Mouse (Mus musculus) forebrain, embryonic 12.5 days (tissue): ENCODE results near the gene Wbp2nl. TPM values are rescaled to one million over a fixed set of nuclear protein-coding genes. Genes with fewer than 3 reads are reported as not detected.
"Not testable (repeated sequence)": the region's sequence is repeated elsewhere in the genome, so short reads cannot be mapped to it uniquely, and the experiment has no call there.

Experiments used
- ATAC-seq: fragments of 200-750 bp; cut with Nextera tagmentation; 2 replicates; pipeline ENCODE4 v1.8.0; 2017; ENCODE audit warnings: moderate TSS enrichment; ENCODE audit not compliant: low FRiP score
- H3K27ac ChIP-seq: fragments of 300-500 bp; sonication (generic); 2 replicates; pipeline ENCODE4 v1.5.1; 2016; ENCODE audit warnings: mild to moderate bottlenecking
- H3K27me3 ChIP-seq: fragments of 300-500 bp; sonication (generic); 2 replicates; pipeline ENCODE4 v1.6.1; 2016; ENCODE audit warnings: mild to moderate bottlenecking
- H3K36me3 ChIP-seq: fragments of 300-500 bp; sonication (generic); replicated peaks from 2 replicates; pipeline ENCODE4 v1.6.1; 2016; ENCODE audit warnings: mild to moderate bottlenecking
- H3K4me1 ChIP-seq: fragments of 300-500 bp; sonication (generic); 2 replicates; pipeline ENCODE4 v1.6.1; 2016
- H3K4me2 ChIP-seq: fragments of 300-500 bp; sonication (generic); 2 replicates; pipeline ENCODE4 v1.6.1; 2016; ENCODE audit warnings: mild to moderate bottlenecking, moderate library complexity
- H3K4me3 ChIP-seq: fragments of 300-500 bp; sonication (generic); replicated peaks from 2 replicates; pipeline ENCODE4 v1.5.1; 2016; ENCODE audit warnings: mild to moderate bottlenecking
- H3K9ac ChIP-seq: fragments of 300-500 bp; sonication (generic); 2 replicates; pipeline ENCODE4 v1.6.1; 2016; ENCODE audit warnings: mild to moderate bottlenecking
- H3K9me3 ChIP-seq: fragments of 300-500 bp; sonication (generic); 2 replicates; pipeline ENCODE4 v1.6.1; 2016
- WGBS: fragments of 180-500 bp; shearing (Covaris S2); methylation state at CpG from one replicate; pipeline ENCODE4 v1.1.7; 2016; 5-methylcytosine and 5-hydroxymethylcytosine counted together
- polyA plus RNA-seq: library from polyadenylated mRNA; unstranded; fragments of >200 nt; fragmentation: Nextera tagmentation; extraction: Ambion mirVana; gene quantifications from 2 replicates; pipeline ENCODE4 v1.2.1, GENCODE M21; 2016

Gene Wbp2nl
- polyA plus RNA-seq, 1 experiment from 2014 or later, result 0.18 TPM

GRCm38 (mm10) chr15:82353078-82353744 is 54.5 kb downstream of the Wbp2nl start:
- ATAC-seq, result no peak

DNA sequence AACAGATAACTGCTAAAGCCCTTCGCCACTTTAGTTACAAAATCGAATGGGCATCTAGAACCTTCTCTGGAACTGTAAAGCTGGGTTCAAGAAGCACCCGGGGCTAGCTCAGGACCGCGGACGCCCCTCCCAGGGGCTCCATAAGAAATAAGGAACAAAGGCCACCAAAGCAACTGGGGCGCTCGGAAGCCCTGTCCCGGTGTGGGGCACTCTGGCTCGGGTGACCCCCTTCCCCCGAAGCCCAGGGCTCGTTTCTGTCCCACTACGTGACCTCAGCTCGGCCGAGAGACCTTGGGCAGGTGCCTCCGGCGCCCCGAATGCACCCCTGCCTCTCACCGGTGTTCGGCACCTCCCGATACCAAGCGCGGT is 55.0 kb downstream of the Wbp2nl start:
- Histone ChIP-seq H3K9ac (peak overlapping the region; percentile 96), H3K27me3 (no peaks in the 10 kb centered on the region), H3K36me3 (peaks cover 26% of the 10 kb centered on the region), H3K4me2 (peak overlapping the region; percentile 72), H3K4me3 (peak overlapping the region; percentile 91), H3K9me3 (no peaks in the 10 kb centered on the region), H3K4me1 (peaks cover 24% of the 10 kb centered on the region), H3K27ac (peak overlapping the region; percentile 85)
- under 1% methylated on average over 23 of the region's 23 CpGs for WGBS
- peak; percentile 57; the same call in 1 of the 2 replicates for ATAC-seq

More at GRCm38 (mm10) chr15:82353078-82353744, 54.5 kb downstream of the Wbp2nl start:
- peaks cover 24% of the 10 kb centered on the region for H3K4me1 ChIP-seq
- no peaks in the 10 kb centered on the region for H3K9me3 ChIP-seq
- H3K36me3 ChIP-seq, result peaks cover 31% of the 10 kb centered on the region
- peak overlapping the region; percentile 85 for H3K27ac ChIP-seq
- peak overlapping the region; percentile 72 for H3K4me2 ChIP-seq
- no peaks in the 10 kb centered on the region for H3K27me3 ChIP-seq
- peak overlapping the region; percentile 96 for H3K9ac ChIP-seq
- WGBS, result 34% methylated on average over 14 of the region's 14 CpGs
- H3K4me3 ChIP-seq, result peak overlapping the region; percentile 91

DNA sequence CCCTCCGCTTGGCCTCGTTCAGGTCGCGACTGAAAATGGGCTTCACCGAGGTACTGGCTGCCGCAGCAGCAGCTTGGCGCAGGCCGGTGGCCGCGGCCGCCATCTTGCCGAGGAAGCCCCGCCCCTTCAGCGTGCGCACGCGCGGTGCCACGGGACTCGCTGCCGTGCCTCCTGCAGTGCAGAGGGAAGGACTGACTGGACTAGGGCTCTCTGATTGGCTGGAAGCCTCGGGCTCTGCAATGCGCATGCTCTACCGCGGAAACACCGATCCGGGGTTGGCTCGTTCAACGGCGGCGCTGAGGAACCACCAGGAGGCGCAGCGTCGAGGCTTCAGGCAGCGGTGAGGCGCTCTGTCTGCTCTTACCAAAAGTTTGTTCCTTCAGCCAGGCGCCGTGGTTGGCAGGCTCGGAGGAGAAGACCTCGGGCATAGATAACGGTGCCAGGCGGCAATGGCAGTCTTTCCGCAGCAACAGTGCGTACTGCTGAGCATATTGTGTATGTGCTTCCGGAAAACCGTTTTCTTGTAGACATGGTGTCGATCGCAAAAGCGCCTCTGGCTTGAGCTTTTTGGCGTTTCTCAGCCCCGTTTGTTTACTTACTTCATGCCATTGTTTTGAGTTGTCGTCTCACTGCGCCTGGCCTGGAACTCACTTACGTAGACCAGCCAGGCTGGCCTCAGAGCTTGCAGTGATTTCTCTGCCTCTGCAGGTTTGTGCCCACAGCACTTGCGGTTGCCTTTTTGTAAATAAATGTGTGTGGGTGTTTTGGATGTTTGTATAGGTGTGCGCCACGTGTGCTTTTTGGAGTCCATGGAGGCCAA is 55.6 kb downstream of the Wbp2nl start, which contains the start of gene Ndufa6:
Gene Ndufa6 (minus strand): TSS at position 197 of the 820 bp plus-strand sequence.
- Histone ChIP-seq H3K9ac (peak within 1 kb of the TSS; percentile 96), H3K4me1 (peaks cover 24% of the 10 kb centered on the region), H3K9me3 (no peaks in the 10 kb centered on the region), H3K4me2 (peak within 1 kb of the TSS; percentile 76), H3K27me3 (no peaks in the 10 kb centered on the region), H3K36me3 (peaks cover 20% of the 10 kb centered on the region), H3K27ac (peak within 1 kb of the TSS; percentile 85), H3K4me3 (peak within 1 kb of the TSS; percentile 91)
- WGBS, result 2% methylated on average over 57 of the region's 57 CpGs
- ATAC-seq, result peak; percentile 100

DNA sequence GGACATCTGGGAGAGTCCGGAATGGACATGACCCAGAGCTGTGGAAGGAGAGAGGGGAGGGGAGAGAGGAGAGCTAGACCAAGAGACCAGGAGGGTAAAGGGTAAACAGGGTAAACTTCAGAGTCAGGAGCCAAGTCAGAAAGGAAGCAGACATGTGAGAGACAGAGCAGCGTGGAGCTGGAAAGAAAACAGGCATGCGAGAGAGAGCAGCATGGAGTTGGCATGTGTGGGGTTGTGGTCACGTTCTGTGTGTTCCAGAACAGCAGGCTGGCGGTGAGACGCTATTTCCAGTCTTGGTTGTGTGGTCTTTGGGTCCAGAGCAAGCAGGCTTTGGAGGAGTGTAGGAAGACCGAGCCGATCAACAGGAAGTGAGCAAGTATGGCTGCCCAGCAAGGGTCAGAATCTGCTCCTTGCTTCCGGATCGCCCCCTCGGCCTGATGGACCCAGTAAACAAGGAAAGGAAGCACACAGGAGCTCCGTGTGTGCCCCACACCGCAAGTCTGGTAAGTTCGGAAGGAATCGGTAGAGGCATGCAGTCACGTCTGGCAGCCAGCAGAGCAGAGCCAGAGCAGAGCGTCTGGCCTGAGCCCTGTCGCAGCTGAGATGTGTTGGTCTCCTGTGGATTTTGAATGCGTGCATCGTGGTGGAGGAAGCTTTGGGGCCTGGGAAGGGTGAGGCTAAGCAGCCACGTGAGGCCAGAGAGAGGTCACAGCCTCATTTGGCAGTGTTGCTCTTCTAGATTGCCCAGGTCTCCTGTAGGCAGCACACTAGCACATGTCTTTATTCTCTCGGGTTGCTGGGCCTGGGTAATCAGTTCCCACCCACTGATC is 59.9 kb downstream of the Wbp2nl start:
- H3K4me1 ChIP-seq, result peaks cover 4% of the 10 kb centered on the region; the same call in 1 of the 2 replicates
- no peaks in the 10 kb centered on the region for H3K9me3 ChIP-seq
- no peaks in the 10 kb centered on the region for H3K27me3 ChIP-seq
- no peak for ATAC-seq
- H3K36me3 ChIP-seq, result no peaks in the 10 kb centered on the region
- H3K27ac ChIP-seq, result no peak overlapping the region
- no peak overlapping the region for H3K4me3 ChIP-seq
- H3K9ac ChIP-seq, result no peak overlapping the region
- H3K4me2 ChIP-seq, result no peak overlapping the region
- 69% methylated on average over 22 of the region's 22 CpGs for WGBS

DNA sequence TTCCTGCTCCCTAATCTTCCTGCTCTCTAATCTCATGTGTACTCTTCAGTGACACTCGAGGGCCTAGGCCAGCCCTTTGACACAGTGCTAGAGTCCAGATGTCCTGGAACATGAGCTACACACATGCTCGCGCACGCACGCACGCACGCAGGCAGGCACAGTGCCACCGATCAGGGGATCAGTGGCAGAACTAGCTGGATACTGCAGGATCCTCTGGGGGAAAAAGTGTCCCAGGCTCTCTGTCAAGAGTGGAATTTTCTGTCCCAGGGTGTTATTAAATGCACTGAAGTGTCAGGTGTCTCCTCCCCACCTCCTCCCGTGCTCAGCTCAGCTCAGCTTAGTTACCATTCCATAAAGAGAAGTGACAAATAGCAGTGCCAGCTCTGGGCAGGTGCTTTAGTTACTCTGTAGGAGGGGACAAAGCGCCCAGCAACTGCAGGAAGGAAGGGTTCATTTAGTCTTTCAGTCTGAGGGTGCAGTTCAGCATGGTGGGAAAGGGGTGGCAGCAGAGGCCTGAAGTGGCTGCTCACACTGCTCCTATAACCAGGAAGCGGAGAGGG is 62.8 kb downstream of the Wbp2nl start:
- no peaks in the 10 kb centered on the region for H3K4me1 ChIP-seq
- no peaks in the 10 kb centered on the region for H3K9me3 ChIP-seq
- H3K36me3 ChIP-seq, result no peaks in the 10 kb centered on the region
- H3K27ac ChIP-seq, result no peak overlapping the region
- no peaks in the 10 kb centered on the region for H3K27me3 ChIP-seq
- H3K9ac ChIP-seq, result no peak overlapping the region
- 76% methylated on average over 11 of the region's 11 CpGs for WGBS
- no peak for ATAC-seq
- H3K4me3 ChIP-seq, result no peak overlapping the region
- no peak overlapping the region for H3K4me2 ChIP-seq

- 94% methylated on average over 4 of the region's 4 CpGs for WGBS
These were observed 63.5 kb downstream of the Wbp2nl start for GRCm38 (mm10) chr15:82362234-82362633.

GRCm38 (mm10) chr15:82363801-82364200 is 65.0 kb downstream of the Wbp2nl start:
- H3K27ac ChIP-seq, H3K9ac ChIP-seq, H3K4me1 ChIP-seq, ATAC-seq, H3K36me3 ChIP-seq, H3K9me3 ChIP-seq, H3K4me2 ChIP-seq, H3K27me3 ChIP-seq, H3K4me3 ChIP-seq: not testable (repeated sequence)
- 77% methylated on average over 11 of the region's 12 CpGs for WGBS

More at GRCm38 (mm10) chr15:82362234-82362633, 63.5 kb downstream of the Wbp2nl start:
- H3K27ac ChIP-seq, result no peak overlapping the region
- H3K4me3 ChIP-seq, result no peak overlapping the region
- no peaks in the 10 kb centered on the region for H3K4me1 ChIP-seq
- H3K36me3 ChIP-seq, result no peaks in the 10 kb centered on the region
- no peak overlapping the region for H3K9ac ChIP-seq
- ATAC-seq, result no peak
- H3K27me3 ChIP-seq, result no peaks in the 10 kb centered on the region
- no peak overlapping the region for H3K4me2 ChIP-seq
- no peaks in the 10 kb centered on the region for H3K9me3 ChIP-seq

Other genes starting within 250 kb of the Wbp2nl start
- gene 4930407I10Rik, start 239.8 kb upstream of the Wbp2nl start, polyA plus RNA-seq, result 0.06 TPM in 1 of 2 replicates, not detected in the other
- 0.06 and 0.08 TPM in 2 replicates for gene Mei1, start 229.0 kb upstream of the Wbp2nl start, polyA plus RNA-seq
- 17.5 and 19.0 TPM in 2 replicates for gene Ccdc134, start 171.0 kb upstream of the Wbp2nl start, polyA plus RNA-seq
- gene Srebf2, start 151.8 kb upstream of the Wbp2nl start, polyA plus RNA-seq, result 244 and 265 TPM in 2 replicates
- gene Shisa8, start 86.1 kb upstream of the Wbp2nl start, polyA plus RNA-seq, result 0.90 and 2.4 TPM in 2 replicates
- 0.24 and 0.29 TPM in 2 replicates for gene Tnfrsf13c, start 74.6 kb upstream of the Wbp2nl start, polyA plus RNA-seq
- gene Cenpm, start 54.2 kb upstream of the Wbp2nl start, polyA plus RNA-seq, result 81.3 and 86.4 TPM in 2 replicates
- 3.9 and 4.7 TPM in 2 replicates for gene 1500009C09Rik, start 46.6 kb upstream of the Wbp2nl start, polyA plus RNA-seq
- gene Sept3, start 24.1 kb upstream of the Wbp2nl start, polyA plus RNA-seq, result 223 and 233 TPM in 2 replicates
- 20.4 and 20.5 TPM in 2 replicates for gene Naga, start 40.0 kb downstream of the Wbp2nl start, polyA plus RNA-seq
- 3.0 and 3.6 TPM in 2 replicates for gene Pheta2, start 40.0 kb downstream of the Wbp2nl start, polyA plus RNA-seq
- gene Smdt1, start 40.0 kb downstream of the Wbp2nl start, polyA plus RNA-seq, result 245 and 250 TPM in 2 replicates
- gene Ndufa6, start 55.4 kb downstream of the Wbp2nl start, polyA plus RNA-seq, result 277 and 278 TPM in 2 replicates
- 2.1 and 2.8 TPM in 2 replicates for gene Cyp2d22, start 81.3 kb downstream of the Wbp2nl start, polyA plus RNA-seq
- gene Cyp2d11, start 95.1 kb downstream of the Wbp2nl start, polyA plus RNA-seq, result not detected in 2 replicates
- not detected in 2 replicates for gene Cyp2d10, start 108.2 kb downstream of the Wbp2nl start, polyA plus RNA-seq
- not detected in 2 replicates for gene Cyp2d9, start 134.5 kb downstream of the Wbp2nl start, polyA plus RNA-seq